Mouse (Mus musculus): Measurements from ENCODE around the gene Gm4763. TPM values are rescaled to one million over a fixed set of nuclear protein-coding genes. Genes with fewer than 3 reads are reported as not detected.
"Not testable (repeated sequence)": the region's sequence is repeated elsewhere in the genome, so short reads cannot be mapped to it uniquely, and the experiment has no call there.

The Gm4763 gene
- not detected in 2 replicates for polyA plus RNA-seq (2016; fragmentation: Nextera tagmentation; extraction: Ambion mirVana)

- H3K27me3 ChIP-seq (ENCODE audit: poor library complexity, severe bottlenecking); H3K36me3 ChIP-seq (replicated peaks); H3K4me1 ChIP-seq; H3K4me3 ChIP-seq; H3K9me3 ChIP-seq; DNase-seq (ENCODE audit: extremely low spot score, low spot score); H3K27ac ChIP-seq: not testable (repeated sequence)
- 91% methylated on average over 11 of the region's 11 CpGs for WGBS
Observed at GRCm38 (mm10) chr7:24726808-24727207, at the start of gene Gm4763. Gene Gm4763, minus strand, starts transcription at chr7:24726908.

- Histone ChIP-seq H3K4me3 (no peak overlapping the region), H3K36me3 (replicated peaks) (no peaks in the 10 kb centered on the region), H3K27ac (no peak overlapping the region), H3K27me3 (ENCODE audit: poor library complexity, severe bottlenecking) (no peaks in the 10 kb centered on the region), H3K9me3 (no peaks in the 10 kb centered on the region), H3K4me1 (no peaks in the 10 kb centered on the region; the same call in 1 of the 2 replicates)
- no peak for DNase-seq (ENCODE audit: extremely low spot score, low spot score)
- 78% methylated on average over 2 of the region's 2 CpGs for WGBS
Observed at GRCm38 (mm10) chr7:24776145-24776544, 49.4 kb upstream of the Gm4763 start.

GRCm38 (mm10) chr7:24773942-24774535 lies 47.3 kb upstream of the Gm4763 start:
- Histone ChIP-seq H3K4me1 (no peaks in the 10 kb centered on the region; the same call in 1 of the 2 replicates), H3K27ac (no peak overlapping the region), H3K36me3 (replicated peaks) (no peaks in the 10 kb centered on the region), H3K9me3 (peaks cover 7% of the 10 kb centered on the region; the same call in 1 of the 2 replicates), H3K4me3 (no peak overlapping the region), H3K27me3 (ENCODE audit: poor library complexity, severe bottlenecking) (no peaks in the 10 kb centered on the region)
- WGBS, result 74% methylated on average over 3 of the region's 3 CpGs
- DNase-seq (ENCODE audit: extremely low spot score, low spot score), result no peak

GRCm38 (mm10) chr7:24771361-24771760 lies 44.7 kb upstream of the Gm4763 start:
- Histone ChIP-seq H3K4me3 (no peak overlapping the region), H3K9me3 (peaks cover 7% of the 10 kb centered on the region; the same call in 1 of the 2 replicates), H3K27ac (no peak overlapping the region), H3K36me3 (replicated peaks) (no peaks in the 10 kb centered on the region), H3K4me1 (peaks cover 7% of the 10 kb centered on the region; the same call in 1 of the 2 replicates), H3K27me3 (ENCODE audit: poor library complexity, severe bottlenecking) (no peaks in the 10 kb centered on the region)
- DNase-seq (ENCODE audit: extremely low spot score, low spot score), result no peak

- Histone ChIP-seq H3K4me3 (no peak overlapping the region), H3K27ac (no peak overlapping the region), H3K27me3 (ENCODE audit: poor library complexity, severe bottlenecking) (no peaks in the 10 kb centered on the region), H3K4me1 (peaks cover 3% of the 10 kb centered on the region; the same call in 1 of the 2 replicates), H3K9me3 (no peaks in the 10 kb centered on the region), H3K36me3 (replicated peaks) (no peaks in the 10 kb centered on the region)
- 89% methylated on average over 8 of the region's 8 CpGs for WGBS
- no peak for DNase-seq (ENCODE audit: extremely low spot score, low spot score)
Observed at GRCm38 (mm10) chr7:24762574-24762973, 35.9 kb upstream of the Gm4763 start.

GRCm38 (mm10) chr7:24761161-24761560 lies 34.5 kb upstream of the Gm4763 start:
- no peaks in the 10 kb centered on the region for H3K36me3 ChIP-seq (replicated peaks)
- H3K27ac ChIP-seq, result no peak overlapping the region
- no peaks in the 10 kb centered on the region for H3K27me3 ChIP-seq (ENCODE audit: poor library complexity, severe bottlenecking)
- H3K4me1 ChIP-seq, result no peaks in the 10 kb centered on the region
- H3K9me3 ChIP-seq, result no peaks in the 10 kb centered on the region
- H3K4me3 ChIP-seq, result no peak overlapping the region
- DNase-seq (ENCODE audit: extremely low spot score, low spot score), result no peak
- WGBS, result 76% methylated on average over 6 of the region's 6 CpGs

- 83% methylated on average over 6 of the region's 6 CpGs for WGBS
- Histone ChIP-seq H3K4me3 (no peak within 1 kb of the TSS), H3K27ac (no peak within 1 kb of the TSS)
Observed at GRCm38 (mm10) chr7:24760211-24760610, 33.5 kb upstream of the Gm4763 start, which contains the start of gene Cd177. Gene Cd177, minus strand, starts transcription at chr7:24760311.

GRCm38 (mm10) chr7:24758520-24758919 lies 31.8 kb upstream of the Gm4763 start:
- no peaks in the 10 kb centered on the region for H3K27me3 ChIP-seq (ENCODE audit: poor library complexity, severe bottlenecking)
- no peak overlapping the region for H3K27ac ChIP-seq
- H3K36me3 ChIP-seq (replicated peaks), result no peaks in the 10 kb centered on the region
- no peaks in the 10 kb centered on the region for H3K4me1 ChIP-seq
- no peaks in the 10 kb centered on the region for H3K9me3 ChIP-seq
- WGBS, result 83% methylated on average over 1 of the region's 1 CpGs
- DNase-seq (ENCODE audit: extremely low spot score, low spot score), result no peak
- no peak overlapping the region for H3K4me3 ChIP-seq

More at GRCm38 (mm10) chr7:24760211-24760610, 33.5 kb upstream of the Gm4763 start, which contains the start of gene Cd177:
- H3K9me3 ChIP-seq, result no peaks in the 10 kb centered on the region
- no peaks in the 10 kb centered on the region for H3K4me1 ChIP-seq
- no peak for DNase-seq (ENCODE audit: extremely low spot score, low spot score)
- H3K36me3 ChIP-seq (replicated peaks), result no peaks in the 10 kb centered on the region
- no peaks in the 10 kb centered on the region for H3K27me3 ChIP-seq (ENCODE audit: poor library complexity, severe bottlenecking)

DNA sequence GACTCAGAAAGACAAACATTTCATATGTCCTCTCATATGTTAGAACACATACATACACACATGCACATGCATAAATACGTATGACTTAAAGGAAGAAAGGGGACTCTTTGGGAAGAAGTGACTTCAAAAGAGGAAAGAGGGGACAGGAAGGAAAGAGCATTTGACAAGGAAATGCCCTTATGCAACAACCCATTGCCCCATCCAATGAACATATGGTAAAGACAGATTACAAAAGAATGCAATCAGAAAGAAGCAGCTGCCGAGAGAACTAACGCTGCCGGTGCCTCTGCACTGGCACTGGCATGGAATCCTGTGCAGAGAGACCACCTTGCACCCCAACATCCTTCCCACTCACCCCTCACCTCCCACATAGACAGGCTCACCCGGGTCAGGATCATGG lies 26.8 kb upstream of the Gm4763 start:
- DNase-seq (ENCODE audit: extremely low spot score, low spot score), result no peak
- no peaks in the 10 kb centered on the region for H3K36me3 ChIP-seq (replicated peaks)
- no peaks in the 10 kb centered on the region for H3K9me3 ChIP-seq
- no peak overlapping the region for H3K4me3 ChIP-seq
- peaks cover 7% of the 10 kb centered on the region; the same call in 1 of the 2 replicates for H3K4me1 ChIP-seq
- no peaks in the 10 kb centered on the region for H3K27me3 ChIP-seq (ENCODE audit: poor library complexity, severe bottlenecking)
- no peak overlapping the region for H3K27ac ChIP-seq
- 86% methylated on average over 5 of the region's 5 CpGs for WGBS

- WGBS, result 83% methylated on average over 2 of the region's 2 CpGs
- no peak for DNase-seq (ENCODE audit: extremely low spot score, low spot score)
- no peaks in the 10 kb centered on the region for H3K9me3 ChIP-seq
- H3K36me3 ChIP-seq (replicated peaks), result no peaks in the 10 kb centered on the region
- H3K4me1 ChIP-seq, result peaks cover 7% of the 10 kb centered on the region; the same call in 1 of the 2 replicates
- no peak overlapping the region for H3K27ac ChIP-seq
- H3K27me3 ChIP-seq (ENCODE audit: poor library complexity, severe bottlenecking), result no peaks in the 10 kb centered on the region
- no peak overlapping the region for H3K4me3 ChIP-seq
Observed at GRCm38 (mm10) chr7:24751610-24752009, 24.9 kb upstream of the Gm4763 start.

DNA sequence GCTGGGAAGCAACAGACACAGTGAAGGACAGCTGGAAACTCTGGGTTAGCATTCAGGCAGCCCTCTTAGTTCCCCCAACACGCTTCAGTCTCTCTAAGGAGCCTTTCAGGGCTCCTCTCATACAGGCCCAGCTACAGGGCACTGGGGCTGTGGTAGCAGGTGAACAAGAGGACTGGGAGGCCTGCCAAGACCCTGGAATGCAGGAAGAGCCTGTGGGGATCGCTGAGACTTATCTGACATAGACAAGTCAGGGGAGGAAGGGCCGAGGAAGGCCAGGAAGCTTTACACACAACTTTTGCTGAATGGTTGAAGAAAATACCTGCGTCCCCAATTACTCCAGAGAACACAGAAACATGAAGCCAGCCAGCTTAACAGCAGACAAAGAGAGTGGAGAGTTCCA lies 24.0 kb upstream of the Gm4763 start:
- Histone ChIP-seq H3K9me3 (no peaks in the 10 kb centered on the region), H3K36me3 (replicated peaks) (no peaks in the 10 kb centered on the region), H3K27me3 (ENCODE audit: poor library complexity, severe bottlenecking) (no peaks in the 10 kb centered on the region), H3K4me3 (no peak overlapping the region), H3K4me1 (peaks cover 7% of the 10 kb centered on the region; the same call in 1 of the 2 replicates), H3K27ac (peak overlapping the region; percentile 22; the same call in 1 of the 2 replicates)
- DNase-seq (ENCODE audit: extremely low spot score, low spot score), result no peak
- WGBS, result 66% methylated on average over 4 of the region's 4 CpGs

DNA sequence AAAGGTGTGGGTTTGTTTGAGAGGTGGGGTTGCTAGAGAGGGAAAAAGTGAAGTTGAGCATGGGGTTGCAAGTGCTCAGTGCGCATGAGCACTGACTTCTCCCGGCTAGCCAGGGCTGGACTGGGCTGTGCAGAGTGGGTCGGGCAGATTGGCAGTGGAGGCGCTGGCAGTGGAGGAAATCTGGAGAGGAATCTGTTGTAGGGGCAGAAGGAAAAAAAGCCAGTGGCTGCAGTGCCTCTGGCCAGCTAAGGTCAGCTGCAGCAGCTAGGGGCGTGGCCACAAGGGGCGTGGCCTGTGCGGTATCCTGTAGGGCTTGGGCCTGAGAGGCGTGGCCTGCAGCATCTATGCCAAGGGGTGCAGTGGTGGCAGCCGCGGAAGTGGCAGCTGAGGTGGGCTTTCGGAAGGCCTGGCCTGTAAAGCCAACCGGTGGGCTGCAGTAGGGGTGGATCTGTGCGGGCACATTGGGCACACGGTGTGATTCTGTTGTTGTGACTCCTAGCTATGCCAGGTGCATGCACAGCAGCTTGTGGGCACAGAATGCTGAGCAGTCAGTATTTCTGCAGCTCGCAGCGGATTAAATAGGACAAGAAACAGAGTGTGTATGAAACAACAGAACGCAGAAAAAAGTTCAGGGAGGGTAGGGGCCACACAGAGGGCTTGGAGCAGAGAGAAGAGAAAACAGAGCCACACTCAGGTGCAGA lies 9.4 kb upstream of the Gm4763 start:
- DNase-seq (ENCODE audit: extremely low spot score, low spot score), result peak; percentile 54
- peaks cover under 1% of the 10 kb centered on the region; the same call in 1 of the 2 replicates for H3K9me3 ChIP-seq
- no peaks in the 10 kb centered on the region for H3K36me3 ChIP-seq (replicated peaks)
- H3K27ac ChIP-seq, result no peak overlapping the region
- H3K4me3 ChIP-seq, result peak overlapping the region; percentile 38
- H3K4me1 ChIP-seq, result peaks cover 19% of the 10 kb centered on the region
- H3K27me3 ChIP-seq (ENCODE audit: poor library complexity, severe bottlenecking), result no peaks in the 10 kb centered on the region
- WGBS, result 16% methylated on average over 17 of the region's 17 CpGs

DNA sequence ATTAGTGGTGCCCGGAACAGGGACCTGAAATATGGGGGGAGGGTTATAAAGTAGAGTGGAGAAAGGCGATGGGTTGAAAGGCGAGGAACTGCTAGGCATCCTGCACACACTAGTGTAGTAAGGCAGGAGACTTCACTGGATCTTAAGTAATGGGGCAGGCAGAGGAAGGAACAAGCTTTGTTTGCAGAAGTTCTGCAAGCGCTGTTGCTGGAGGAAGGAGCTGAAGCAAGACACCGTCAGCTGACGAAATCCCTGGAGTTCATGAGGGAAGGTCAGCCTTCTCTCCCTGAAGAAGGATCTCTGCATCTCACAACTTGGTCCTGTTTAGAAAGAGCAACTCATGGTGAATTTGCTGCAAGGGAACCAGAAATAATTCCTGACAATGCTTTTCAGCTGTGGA lies 11.7 kb downstream of the Gm4763 start:
- Histone ChIP-seq H3K9me3 (no peaks in the 10 kb centered on the region), H3K27ac (no peak overlapping the region), H3K36me3 (replicated peaks) (no peaks in the 10 kb centered on the region), H3K4me1 (no peaks in the 10 kb centered on the region), H3K27me3 (ENCODE audit: poor library complexity, severe bottlenecking) (no peaks in the 10 kb centered on the region), H3K4me3 (no peak overlapping the region)
- WGBS, result 83% methylated on average over 6 of the region's 6 CpGs
- no peak for DNase-seq (ENCODE audit: extremely low spot score, low spot score)
